Mouse (Mus musculus) bone marrow macrophage, adult 2 months (primary cell): ENCODE measurements at regions not wholly inside any gene's neighbourhood (a gene's known extent, or its start where the extent isn't known, plus 50 kb on each side); places are given as distances from the start of the nearest gene placed in this dataset.

ENCODE experiments used
- CTCF ChIP-seq: IDR thresholded peaks from 2 replicates; pipeline ENCODE4 v1.5.1; 2012; ENCODE audit warnings: low read depth, mild to moderate bottlenecking, low read length, moderate library complexity
- POLR2A ChIP-seq: IDR thresholded peaks from 2 replicates; pipeline ENCODE4 v1.6.1; 2012; ENCODE audit warnings: mild to moderate bottlenecking, low read depth, low read length, borderline replicate concordance

GRCm38 (mm10) chr4:54328711-54329427, 503.0 kb downstream of the Tmem38b start:
- no peak for TF ChIP-seq CTCF
- TF ChIP-seq POLR2A = no peak
